Mouse (Mus musculus): Measurements from ENCODE around the gene Dtx3.

- TF ChIP-seq CTCF (IDR thresholded peaks at IDR 0.05; ENCODE audit: low read depth, low read length) (no peak), POLR2A (IDR thresholded peaks at IDR 0.05; ENCODE audit: insufficient read depth, low read length) (no peak)
Observed at GRCm38 (mm10) chr10:127173148-127174065, 22.1 kb downstream of the Dtx3 start.
